Mouse (Mus musculus): ENCODE measurements around the gene Fbxo48.

Gene Fbxo48

DNA sequence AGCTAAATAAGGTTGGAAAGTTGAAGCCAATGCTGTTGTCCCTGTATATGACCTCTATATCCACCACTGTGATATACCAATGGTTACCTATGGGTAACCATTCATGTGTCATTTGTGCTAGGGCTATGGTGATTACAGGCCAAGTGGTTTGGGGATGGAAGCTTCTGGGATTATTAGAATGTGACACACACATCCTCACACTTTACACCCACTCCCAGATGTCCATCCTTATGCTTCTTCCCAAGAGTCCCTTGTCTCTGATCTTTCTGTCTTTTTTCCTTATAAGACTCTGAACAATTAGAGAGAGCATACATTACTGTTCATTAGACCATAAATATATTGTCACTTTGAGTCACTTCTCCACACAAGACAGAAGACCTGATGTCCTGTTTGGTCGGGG is 21.9 kb downstream of the Fbxo48 start:
- no peak for DNase-seq

GRCm38 (mm10) chr11:16976937-16977336 is 25.8 kb downstream of the Fbxo48 start:
- DNase-seq, result peak; percentile 5 to 16

- DNase-seq, result no peak
These were observed 26.4 kb downstream of the Fbxo48 start for GRCm38 (mm10) chr11:16977611-16978010.

- no peak for DNase-seq
These were observed 27.1 kb downstream of the Fbxo48 start for GRCm38 (mm10) chr11:16978161-16978707.

DNA sequence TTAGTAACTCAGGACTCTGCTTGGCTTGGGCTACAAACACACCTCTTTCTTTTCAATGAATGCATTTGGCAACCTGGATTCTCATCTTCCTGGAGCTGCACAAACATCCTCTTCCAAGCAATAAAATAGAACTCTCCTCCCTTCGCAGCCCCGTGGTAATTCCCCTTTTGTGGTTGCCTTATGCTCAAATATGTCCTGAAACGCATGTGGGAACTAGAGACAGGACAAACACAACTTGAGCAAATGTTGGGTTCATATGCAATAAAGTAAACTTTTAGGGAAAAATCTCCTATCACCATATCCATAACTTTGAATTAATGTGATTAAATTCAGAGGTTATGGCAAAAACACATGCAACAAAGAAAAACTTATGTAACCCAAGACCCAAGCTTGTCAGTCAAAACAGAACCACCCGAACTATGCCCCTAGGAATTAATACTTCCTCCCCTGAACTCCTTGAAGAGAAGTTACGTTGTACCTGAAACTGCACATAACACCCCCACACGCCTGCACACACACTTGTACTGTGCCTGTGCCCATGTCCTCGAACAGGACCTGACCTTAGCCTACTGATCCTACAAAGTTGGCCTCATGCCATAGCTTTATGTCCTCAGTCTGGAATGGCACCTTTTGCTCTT is 35.5 kb downstream of the Fbxo48 start:
- DNase-seq, result no peak

GRCm38 (mm10) chr11:16987745-16988328 is 36.7 kb downstream of the Fbxo48 start:
- no peak for DNase-seq

DNA sequence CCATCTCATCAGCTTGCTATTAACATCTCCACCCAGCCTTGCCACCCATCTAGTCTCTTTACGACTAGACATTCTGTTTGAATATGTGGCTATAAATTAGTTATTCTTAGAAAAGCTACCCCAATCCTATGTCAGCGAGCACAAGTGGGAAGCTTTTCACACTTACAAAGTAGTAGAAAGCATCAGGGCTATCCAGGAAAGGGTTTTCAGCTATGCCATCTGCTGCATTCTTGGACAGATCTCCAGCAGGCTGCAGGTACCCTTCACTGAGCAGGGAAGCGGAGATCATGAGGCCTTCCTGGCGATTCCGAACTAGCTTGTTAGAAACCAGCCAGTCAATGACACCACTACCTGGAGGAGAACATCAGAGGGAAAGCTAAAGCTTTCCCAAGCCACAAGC is 38.7 kb downstream of the Fbxo48 start:
- no peak for DNase-seq

GRCm38 (mm10) chr11:16992880-16993279 is 41.7 kb downstream of the Fbxo48 start:
- DNase-seq, result no peak

DNA sequence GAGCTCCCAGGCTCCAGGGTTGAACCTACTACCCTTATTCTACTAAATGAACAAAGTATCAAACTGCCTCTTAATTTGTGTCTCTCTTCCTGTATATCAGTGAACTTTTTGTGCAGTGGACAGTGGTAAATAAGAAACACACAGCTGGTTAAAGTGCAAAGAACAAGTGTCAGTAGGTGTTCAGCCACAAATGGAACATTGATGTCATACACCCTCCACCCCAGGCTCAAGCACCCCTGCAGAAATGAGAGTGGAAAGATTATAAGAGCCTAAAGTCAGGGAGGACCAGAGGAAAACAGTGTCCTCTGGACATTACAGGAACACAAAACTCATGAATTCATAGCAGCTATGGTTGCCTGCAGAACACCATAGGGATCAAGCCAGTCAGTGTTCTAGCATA is 45.6 kb downstream of the Fbxo48 start:
- DNase-seq, result no peak

DNA sequence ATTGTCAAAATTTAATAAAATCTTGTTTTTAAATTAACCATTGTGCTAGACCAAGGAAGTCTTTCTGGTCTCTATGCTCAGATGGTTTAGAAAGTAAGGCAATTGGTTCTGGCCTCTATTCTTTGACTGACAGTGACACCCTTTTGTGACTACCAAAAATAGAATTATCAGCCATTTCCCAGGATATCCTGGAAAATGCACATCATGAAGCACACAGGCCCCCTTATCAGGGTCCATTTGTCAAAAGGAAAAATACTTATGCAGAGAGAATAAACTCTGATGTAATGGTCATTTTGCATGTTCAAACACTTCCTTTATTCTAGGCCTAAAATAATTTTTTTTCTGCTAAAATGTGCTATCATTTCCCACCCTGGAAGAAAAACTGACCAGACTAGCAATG is 46.3 kb downstream of the Fbxo48 start:
- DNase-seq, result no peak

GRCm38 (mm10) chr11:16999387-16999786 is 48.2 kb downstream of the Fbxo48 start:
- no peak for DNase-seq

DNA sequence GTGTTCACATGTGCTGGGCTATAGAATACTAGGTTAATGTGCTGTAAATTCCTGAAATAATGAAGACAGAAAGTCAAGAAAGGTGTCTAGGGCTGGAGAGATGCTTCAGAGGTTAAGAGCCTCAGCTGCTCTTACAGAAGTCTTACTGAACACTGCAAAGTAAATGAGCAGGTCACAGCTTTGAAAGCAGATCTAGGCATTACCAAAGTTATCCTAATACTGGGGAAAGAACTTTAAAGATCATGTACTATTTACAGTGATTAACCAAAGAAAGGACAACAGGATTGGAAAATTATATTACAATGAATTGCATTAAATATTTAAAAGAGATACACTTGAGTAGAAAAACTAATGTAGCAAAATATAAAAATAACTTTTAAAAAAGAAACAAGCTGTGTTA is 48.8 kb downstream of the Fbxo48 start:
- DNase-seq, result no peak

DNA sequence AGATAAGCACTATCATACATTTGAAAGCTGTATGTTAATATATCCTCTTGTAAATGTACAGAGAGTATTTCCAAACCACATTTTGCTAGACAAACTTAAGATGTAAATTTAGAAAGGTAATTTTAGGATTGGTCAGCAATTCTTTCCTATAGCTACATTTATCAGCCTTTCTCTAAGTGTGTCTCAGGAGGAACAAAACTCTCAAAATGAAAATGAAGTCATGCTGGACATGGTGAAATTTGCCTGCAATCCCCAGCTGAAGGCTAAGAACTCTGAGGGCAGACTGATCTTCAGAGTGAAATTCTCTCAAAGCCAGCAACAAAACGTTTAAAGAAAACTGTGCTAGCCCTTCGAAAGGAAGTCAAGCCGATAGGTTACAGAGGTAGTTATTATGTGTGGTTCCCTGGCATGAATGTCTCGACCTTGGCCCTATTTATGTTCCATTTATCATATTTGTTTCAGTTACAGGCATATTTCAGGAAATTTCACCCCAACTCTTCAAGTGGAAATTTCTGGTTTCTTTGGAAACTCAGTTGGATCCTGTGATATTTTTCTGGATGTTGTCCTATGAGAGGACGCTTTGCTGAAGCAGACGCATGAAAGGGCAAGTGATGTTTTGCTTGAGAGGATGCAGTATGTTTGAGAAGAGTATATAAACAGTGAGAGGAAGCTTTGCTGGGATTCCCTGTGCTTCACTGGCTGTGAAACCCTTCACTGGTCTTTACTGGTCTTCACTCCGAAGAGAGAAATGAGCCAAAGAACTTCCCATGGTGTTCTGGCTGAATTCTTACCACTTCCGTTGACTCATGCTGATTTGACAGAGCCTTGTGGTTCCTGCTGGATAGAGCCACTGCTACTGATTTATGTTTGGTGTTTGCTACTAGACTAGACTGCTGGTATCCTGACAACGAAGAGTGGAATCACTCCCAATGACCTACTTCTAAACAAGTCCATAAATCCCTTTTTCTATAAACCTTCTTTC is 49.5 kb downstream of the Fbxo48 start:
- no peak for DNase-seq

GRCm38 (mm10) chr11:17002739-17003373 is 51.7 kb downstream of the Fbxo48 start:
- DNase-seq, result no peak

DNA sequence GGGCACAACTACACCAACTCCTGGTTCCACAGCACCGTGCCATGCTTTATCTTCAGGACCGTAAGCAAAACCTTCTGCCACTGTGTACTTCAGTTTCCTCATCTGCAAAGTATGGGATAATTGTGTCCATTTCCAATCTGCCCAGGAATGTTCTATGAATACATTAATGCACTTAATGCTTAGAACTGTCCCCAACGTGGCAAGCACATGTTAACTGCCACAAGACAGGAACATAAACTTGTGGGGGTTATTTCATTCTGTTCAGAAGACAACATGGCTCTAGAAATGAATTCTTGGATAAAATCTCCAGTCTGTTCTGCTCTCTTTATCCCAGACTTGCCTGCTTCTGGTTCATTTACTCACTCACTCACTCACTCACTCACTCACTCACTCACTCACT is 52.6 kb downstream of the Fbxo48 start:
- DNase-seq, result no peak

All from kidney, postnatal 4 days (tissue).